Mouse (Mus musculus): ENCODE data around the gene Hs1bp3. TPM values are rescaled to one million over a fixed set of nuclear protein-coding genes. Genes with fewer than 3 reads are reported as not detected.

Hs1bp3 gene
- polyA plus RNA-seq (2017; shearing (Covaris generic)), result 4.2 TPM

GRCm38 (mm10) chr12:8313270-8313771, at the start of gene Hs1bp3:
Hs1bp3 (plus strand) TSS chr12:8313432.

GRCm38 (mm10) chr12:8301841-8302431, 11.3 kb upstream of the Hs1bp3 start, which contains the start of gene Gdf7:
Gdf7 (minus strand) TSS chr12:8301954.

Other genes starting within 250 kb of the Hs1bp3 start
- gene Ldah, start 105.3 kb upstream of the Hs1bp3 start, polyA plus RNA-seq (2017; shearing (Covaris generic)), result 49.7 TPM
- gene Gdf7, start 11.5 kb upstream of the Hs1bp3 start, polyA plus RNA-seq (2017; shearing (Covaris generic)), result not detected
- gene Rhob, start 186.6 kb downstream of the Hs1bp3 start, polyA plus RNA-seq (2017; shearing (Covaris generic)), result 17.5 TPM

Data from naive thymus-derived CD4-positive, alpha-beta T cell, adult 5 months (primary cell).